Mouse (Mus musculus) kidney, adult 11 months (tissue): ENCODE data around the gene Synrg.
A peak's percentile ranks its signal among the peaks of the same experiment; 100 is the strongest.

ENCODE experiments used
- DNase-seq: peaks from one replicate; pipeline ENCODE4 v3.0.0; 2022

Gene Synrg

GRCm38 (mm10) chr11:84078601-84079000, 114.4 kb downstream of the Synrg start:
- no peak for DNase-seq

GRCm38 (mm10) chr11:84079361-84079760, 115.1 kb downstream of the Synrg start:
- DNase-seq = peak; percentile 27

GRCm38 (mm10) chr11:84079887-84080286, 115.7 kb downstream of the Synrg start:
- DNase-seq = no peak

GRCm38 (mm10) chr11:84080327-84080726, 116.1 kb downstream of the Synrg start:
- DNase-seq = no peak

- DNase-seq = no peak
These were observed 117.7 kb downstream of the Synrg start for GRCm38 (mm10) chr11:84081901-84082300.

GRCm38 (mm10) chr11:84090572-84090971, 126.3 kb downstream of the Synrg start:
- DNase-seq = no peak
